Mouse (Mus musculus) heart, embryonic 15.5 days (tissue): Measurements from ENCODE around the gene Nptx1. TPM values are rescaled to one million over a fixed set of nuclear protein-coding genes. Genes with fewer than 3 reads are reported as not detected.

Source experiments
- ATAC-seq: fragments of 200-750 bp; cut with Nextera tagmentation; replicated peaks from 2 replicates; pipeline ENCODE4 v1.8.0; 2017; ENCODE audit warnings: low read depth, moderate TSS enrichment; ENCODE audit not compliant: insufficient number of reproducible peaks, insufficient read depth, low FRiP score
- H3K27ac ChIP-seq: fragments of 300-500 bp; sonication (generic); 2 replicates; pipeline ENCODE4 v1.5.1; 2015; ENCODE audit warnings: mild to moderate bottlenecking, inconsistent platforms
- H3K27me3 ChIP-seq: fragments of 300-500 bp; sonication (generic); 2 replicates; pipeline ENCODE4 v1.6.1; 2015; ENCODE audit warnings: inconsistent platforms
- H3K36me3 ChIP-seq: fragments of 300-500 bp; sonication (generic); 2 replicates; pipeline ENCODE4 v1.6.1; 2015; ENCODE audit warnings: mild to moderate bottlenecking, inconsistent platforms
- H3K4me1 ChIP-seq: fragments of 300-500 bp; sonication (generic); replicated peaks from 2 replicates; pipeline ENCODE4 v1.6.1; 2015; ENCODE audit warnings: inconsistent platforms
- H3K4me2 ChIP-seq: fragments of 300-500 bp; sonication (generic); 2 replicates; pipeline ENCODE4 v1.6.1; 2015; ENCODE audit warnings: inconsistent platforms, mild to moderate bottlenecking, moderate library complexity
- H3K4me3 ChIP-seq: fragments of 300-500 bp; sonication (generic); 2 replicates; pipeline ENCODE4 v1.5.1; 2015; ENCODE audit warnings: mild to moderate bottlenecking, inconsistent platforms
- H3K9ac ChIP-seq: fragments of 300-500 bp; sonication (generic); 2 replicates; pipeline ENCODE4 v1.6.1; 2015; ENCODE audit warnings: mild to moderate bottlenecking, inconsistent platforms
- H3K9me3 ChIP-seq: fragments of 300-500 bp; sonication (generic); replicated peaks from 2 replicates; pipeline ENCODE4 v1.6.1; 2016; ENCODE audit warnings: inconsistent platforms
- WGBS: fragments of 180-500 bp; shearing (Covaris S2); methylation state at CpG from one replicate; pipeline ENCODE4 v1.1.7; 2015; ENCODE audit warnings: mixed read lengths; 5-methylcytosine and 5-hydroxymethylcytosine counted together
- polyA plus RNA-seq: library from polyadenylated mRNA; unstranded; fragments of >200 nt; fragmentation: Nextera tagmentation; extraction: Ambion mirVana; gene quantifications from 2 replicates; pipeline ENCODE4 v1.2.1, GENCODE M21; 2015

Gene Nptx1
- polyA plus RNA-seq, 1 experiment from 2014 or later, result 0.79 TPM

- ATAC-seq, result no peak
- no peak overlapping the region for H3K4me2 ChIP-seq
- no peaks in the 10 kb centered on the region for H3K27me3 ChIP-seq
- no peaks in the 10 kb centered on the region for H3K36me3 ChIP-seq
- no peaks in the 10 kb centered on the region for H3K9me3 ChIP-seq
- H3K27ac ChIP-seq, result no peak overlapping the region
- 68% methylated on average over 6 of the region's 6 CpGs for WGBS
- peaks cover 3% of the 10 kb centered on the region for H3K4me1 ChIP-seq
- H3K4me3 ChIP-seq, result no peak overlapping the region
- H3K9ac ChIP-seq, result no peak overlapping the region
Observed at GRCm38 (mm10) chr11:119521920-119522710, 25.4 kb downstream of the Nptx1 start.

GRCm38 (mm10) chr11:119520713-119521063 is 26.9 kb downstream of the Nptx1 start:
- Histone ChIP-seq H3K4me3 (no peak overlapping the region), H3K27ac (no peak overlapping the region), H3K27me3 (peaks cover 13% of the 10 kb centered on the region), H3K4me2 (no peak overlapping the region), H3K9me3 (no peaks in the 10 kb centered on the region), H3K36me3 (no peaks in the 10 kb centered on the region), H3K4me1 (peaks cover 3% of the 10 kb centered on the region), H3K9ac (no peak overlapping the region)
- no peak for ATAC-seq

GRCm38 (mm10) chr11:119520005-119520712 is 27.4 kb downstream of the Nptx1 start:
- no peak overlapping the region for H3K9ac ChIP-seq
- no peak for ATAC-seq
- H3K9me3 ChIP-seq, result no peaks in the 10 kb centered on the region
- WGBS, result 38% methylated on average over 5 of the region's 5 CpGs
- no peak overlapping the region for H3K27ac ChIP-seq
- H3K4me1 ChIP-seq, result peaks cover 6% of the 10 kb centered on the region
- H3K4me2 ChIP-seq, result no peak overlapping the region
- no peak overlapping the region for H3K4me3 ChIP-seq
- no peaks in the 10 kb centered on the region for H3K36me3 ChIP-seq
- peaks cover 18% of the 10 kb centered on the region for H3K27me3 ChIP-seq

GRCm38 (mm10) chr11:119519387-119519786 is 28.2 kb downstream of the Nptx1 start:
- peaks cover 26% of the 10 kb centered on the region for H3K27me3 ChIP-seq
- ATAC-seq, result no peak
- WGBS, result 93% methylated on average over 1 of the region's 1 CpGs

GRCm38 (mm10) chr11:119516677-119517361 is 30.7 kb downstream of the Nptx1 start:
- H3K9me3 ChIP-seq, result no peaks in the 10 kb centered on the region
- H3K4me1 ChIP-seq, result peaks cover 12% of the 10 kb centered on the region; the same call in 1 of the 2 replicates
- H3K36me3 ChIP-seq, result no peaks in the 10 kb centered on the region
- H3K9ac ChIP-seq, result no peak overlapping the region
- H3K27me3 ChIP-seq, result peaks cover 34% of the 10 kb centered on the region
- H3K27ac ChIP-seq, result no peak overlapping the region
- WGBS, result 65% methylated on average over 12 of the region's 12 CpGs
- no peak overlapping the region for H3K4me2 ChIP-seq
- H3K4me3 ChIP-seq, result no peak overlapping the region
- ATAC-seq, result no peak

More at GRCm38 (mm10) chr11:119519387-119519786, 28.2 kb downstream of the Nptx1 start:
- Histone ChIP-seq H3K9me3 (no peaks in the 10 kb centered on the region), H3K27ac (no peak overlapping the region), H3K4me1 (peaks cover 9% of the 10 kb centered on the region; the same call in 1 of the 2 replicates), H3K9ac (no peak overlapping the region), H3K36me3 (no peaks in the 10 kb centered on the region), H3K4me3 (no peak overlapping the region), H3K4me2 (no peak overlapping the region)

- H3K27me3 ChIP-seq, result peaks cover 34% of the 10 kb centered on the region
- WGBS, result 73% methylated on average over 16 of the region's 16 CpGs
Observed at GRCm38 (mm10) chr11:119515823-119516676, 31.5 kb downstream of the Nptx1 start.

GRCm38 (mm10) chr11:119514967-119515636 is 32.5 kb downstream of the Nptx1 start:
- H3K27ac ChIP-seq, result no peak overlapping the region
- no peak for ATAC-seq
- H3K4me1 ChIP-seq, result peaks cover 12% of the 10 kb centered on the region; the same call in 1 of the 2 replicates
- H3K27me3 ChIP-seq, result peaks cover 34% of the 10 kb centered on the region
- peak overlapping the region; percentile 54 for H3K4me2 ChIP-seq
- H3K4me3 ChIP-seq, result peak overlapping the region; percentile 18; the same call in 1 of the 2 replicates
- no peaks in the 10 kb centered on the region for H3K36me3 ChIP-seq
- WGBS, result 4% methylated on average over 21 of the region's 21 CpGs
- no peak overlapping the region for H3K9ac ChIP-seq
- H3K9me3 ChIP-seq, result no peaks in the 10 kb centered on the region

More at GRCm38 (mm10) chr11:119515823-119516676, 31.5 kb downstream of the Nptx1 start:
- Histone ChIP-seq H3K4me1 (peaks cover 12% of the 10 kb centered on the region; the same call in 1 of the 2 replicates), H3K27ac (no peak overlapping the region), H3K4me3 (no peak overlapping the region), H3K36me3 (no peaks in the 10 kb centered on the region), H3K4me2 (no peak overlapping the region), H3K9me3 (no peaks in the 10 kb centered on the region), H3K9ac (no peak overlapping the region)
- no peak for ATAC-seq

- peak overlapping the region; percentile 54; the same call in 1 of the 2 replicates for H3K4me2 ChIP-seq
- H3K9ac ChIP-seq, result no peak overlapping the region
Observed at GRCm38 (mm10) chr11:119514108-119514860, 33.3 kb downstream of the Nptx1 start.

GRCm38 (mm10) chr11:119513038-119513659 is 34.4 kb downstream of the Nptx1 start:
- peaks cover 12% of the 10 kb centered on the region; the same call in 1 of the 2 replicates for H3K4me1 ChIP-seq
- H3K9ac ChIP-seq, result no peak overlapping the region
- H3K27ac ChIP-seq, result no peak overlapping the region
- H3K4me3 ChIP-seq, result no peak overlapping the region
- no peaks in the 10 kb centered on the region for H3K36me3 ChIP-seq
- H3K4me2 ChIP-seq, result no peak overlapping the region
- no peaks in the 10 kb centered on the region for H3K9me3 ChIP-seq
- ATAC-seq, result no peak
- H3K27me3 ChIP-seq, result peaks cover 34% of the 10 kb centered on the region
- 35% methylated on average over 9 of the region's 9 CpGs for WGBS

More at GRCm38 (mm10) chr11:119514108-119514860, 33.3 kb downstream of the Nptx1 start:
- WGBS, result 47% methylated on average over 16 of the region's 16 CpGs
- ATAC-seq, result no peak
- Histone ChIP-seq H3K9me3 (no peaks in the 10 kb centered on the region), H3K27me3 (peaks cover 34% of the 10 kb centered on the region), H3K4me1 (peaks cover 12% of the 10 kb centered on the region; the same call in 1 of the 2 replicates), H3K27ac (no peak overlapping the region), H3K4me3 (0 out of 2 replicates have a peak overlapping the region, but pooled peaks have one; percentile 18), H3K36me3 (no peaks in the 10 kb centered on the region)
